Mouse (Mus musculus) layer of hippocampus, adult 11-12 months (tissue): ENCODE measurements around the gene Naa35.

Experiments used
- DNase-seq: peaks from one replicate; pipeline ENCODE4 v3.0.0; 2022; ENCODE audit warnings: low spot score

Naa35 gene

DNA sequence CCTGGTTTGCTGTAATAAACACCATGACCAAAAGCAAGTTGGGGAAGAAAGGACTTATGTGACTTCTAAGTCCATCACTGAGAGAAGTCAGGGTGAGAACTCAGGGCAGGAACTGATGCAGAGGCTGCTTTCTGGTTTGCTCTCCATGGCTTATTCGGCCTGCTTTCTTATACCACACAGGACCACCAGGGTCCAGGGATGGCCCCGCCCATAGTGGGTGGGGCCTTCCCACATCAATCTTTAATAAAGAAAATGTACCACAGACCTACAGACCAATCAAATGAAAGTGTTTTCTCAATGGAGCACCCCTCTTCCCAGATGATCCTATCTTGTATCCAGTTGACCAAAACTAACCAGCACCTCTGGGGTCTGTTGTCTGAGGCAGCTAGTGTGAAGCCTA is 86.5 kb downstream of the Naa35 start:
- DNase-seq: no peak

DNA sequence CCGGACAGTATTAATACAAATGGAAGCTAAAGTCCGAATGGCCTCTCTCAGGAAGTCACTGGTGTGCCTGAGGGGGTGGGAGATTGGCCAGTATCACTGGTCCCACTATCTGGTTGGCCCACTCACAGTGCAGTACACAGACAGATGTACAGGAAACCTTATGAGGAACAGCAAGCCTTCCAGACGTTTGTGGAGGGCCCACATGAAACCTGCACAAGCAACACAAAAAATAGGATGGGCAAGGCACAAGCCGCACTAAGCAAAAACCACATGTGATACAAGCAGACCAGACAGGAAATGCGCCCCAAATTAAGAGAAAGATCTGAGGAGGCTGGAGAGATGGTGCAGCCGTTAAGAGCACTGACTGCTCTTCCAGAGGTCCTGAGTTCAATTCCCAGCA is 87.2 kb downstream of the Naa35 start:
- DNase-seq: peak; percentile 46

DNA sequence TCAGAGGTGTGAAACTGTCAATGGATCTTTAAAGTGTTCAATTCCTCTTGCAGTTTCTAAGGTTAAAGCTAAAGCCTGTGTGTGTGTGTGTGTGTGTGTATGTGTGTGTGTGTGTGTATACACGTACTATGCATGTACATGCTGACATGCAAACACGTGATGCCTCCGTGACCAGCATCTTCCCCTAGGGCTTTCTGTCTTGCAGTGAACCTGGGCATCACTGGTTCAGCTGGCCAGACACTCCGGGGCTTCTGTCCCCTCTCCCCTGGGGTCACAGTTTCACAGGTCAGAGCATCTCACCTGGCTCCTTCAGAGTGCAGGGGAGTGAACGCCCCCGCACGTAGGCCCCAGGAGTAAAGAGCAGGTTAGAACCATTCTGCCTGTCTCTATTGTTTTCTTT is 88.5 kb downstream of the Naa35 start:
- no peak for DNase-seq

DNA sequence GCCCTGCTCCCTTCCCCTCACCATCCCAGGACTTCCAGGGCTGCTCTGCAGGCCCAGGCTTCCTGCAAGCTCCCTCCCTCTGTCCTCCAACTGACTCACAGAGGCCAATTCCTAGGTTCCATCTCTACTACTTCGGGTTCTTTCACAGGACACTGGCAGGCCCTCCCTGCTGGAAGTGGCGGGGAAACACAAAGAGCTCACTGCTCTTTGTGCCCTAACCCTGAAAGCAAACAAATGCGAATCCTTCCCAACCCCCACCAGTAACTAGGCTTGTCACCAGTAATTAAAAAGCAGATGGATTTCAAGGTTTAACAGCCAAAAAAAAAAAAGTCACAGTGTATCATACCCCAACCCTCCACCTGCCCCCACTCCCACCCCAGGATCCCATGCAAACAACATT is 89.2 kb downstream of the Naa35 start:
- no peak for DNase-seq

DNA sequence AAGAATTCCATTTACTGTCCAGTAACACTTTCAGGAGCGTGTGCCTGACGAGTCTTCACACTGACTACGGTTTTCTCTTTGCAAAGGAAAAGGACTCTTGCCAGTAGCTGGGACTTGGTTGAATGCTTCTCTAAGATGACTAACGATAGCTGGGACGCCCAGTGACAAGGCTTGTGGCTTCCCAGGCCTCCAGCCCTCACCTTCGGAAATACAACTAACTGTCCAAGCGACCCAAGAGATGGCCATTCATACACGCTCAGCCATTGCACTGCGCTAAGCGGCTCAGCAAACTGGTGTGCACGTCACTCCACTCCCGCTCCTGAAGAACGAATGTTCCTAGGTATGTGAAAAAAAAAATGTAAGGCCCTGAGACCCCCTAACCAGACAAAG is 89.7 kb downstream of the Naa35 start:
- DNase-seq: no peak

DNA sequence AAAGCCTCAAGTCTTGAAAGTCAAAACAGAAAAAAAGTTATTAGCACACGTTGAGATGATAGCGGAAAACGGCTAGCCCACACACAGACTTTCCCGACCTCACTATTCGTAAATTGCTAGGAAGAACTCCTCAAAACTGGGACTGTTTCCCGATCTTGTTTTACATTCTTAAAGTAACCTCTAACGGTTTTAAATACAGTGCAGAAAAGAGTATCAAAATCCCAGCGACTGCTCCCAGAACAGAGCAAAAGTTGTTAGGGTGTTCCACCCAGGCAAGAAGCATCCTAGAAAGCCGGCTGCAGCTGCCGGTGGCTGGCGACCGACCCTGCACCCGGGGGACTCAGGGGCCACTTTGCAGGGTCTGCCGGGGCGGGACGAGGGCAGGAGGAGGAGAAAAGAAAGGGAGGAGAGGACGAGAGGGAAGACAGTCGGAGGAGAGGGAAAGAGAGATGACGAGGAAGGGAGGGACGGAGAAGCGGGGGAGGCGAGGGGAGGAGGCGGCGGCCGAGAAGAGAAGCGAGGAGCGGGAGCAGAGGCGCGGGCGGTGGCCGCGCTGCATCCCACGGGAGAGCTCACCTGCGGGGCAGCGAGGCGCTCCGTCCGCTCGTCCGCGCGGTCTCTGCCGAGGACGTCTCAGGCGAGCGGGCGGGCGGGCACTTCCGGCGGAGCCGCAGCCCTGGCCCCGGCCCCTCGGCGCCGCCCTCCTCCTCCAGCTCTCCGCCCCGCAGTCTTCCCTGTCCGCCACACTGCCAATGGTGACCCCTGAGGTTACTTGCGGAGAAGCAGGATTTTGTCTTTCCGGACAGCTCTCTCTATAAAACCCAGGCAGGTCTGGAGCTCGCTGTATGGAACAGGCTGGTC is 90.3 kb downstream of the Naa35 start, which contains the start of gene Golm1:
Gene Golm1, minus strand, starts transcription at position 661 of the 861 bp plus-strand sequence.
- peak; percentile 50 for DNase-seq

DNA sequence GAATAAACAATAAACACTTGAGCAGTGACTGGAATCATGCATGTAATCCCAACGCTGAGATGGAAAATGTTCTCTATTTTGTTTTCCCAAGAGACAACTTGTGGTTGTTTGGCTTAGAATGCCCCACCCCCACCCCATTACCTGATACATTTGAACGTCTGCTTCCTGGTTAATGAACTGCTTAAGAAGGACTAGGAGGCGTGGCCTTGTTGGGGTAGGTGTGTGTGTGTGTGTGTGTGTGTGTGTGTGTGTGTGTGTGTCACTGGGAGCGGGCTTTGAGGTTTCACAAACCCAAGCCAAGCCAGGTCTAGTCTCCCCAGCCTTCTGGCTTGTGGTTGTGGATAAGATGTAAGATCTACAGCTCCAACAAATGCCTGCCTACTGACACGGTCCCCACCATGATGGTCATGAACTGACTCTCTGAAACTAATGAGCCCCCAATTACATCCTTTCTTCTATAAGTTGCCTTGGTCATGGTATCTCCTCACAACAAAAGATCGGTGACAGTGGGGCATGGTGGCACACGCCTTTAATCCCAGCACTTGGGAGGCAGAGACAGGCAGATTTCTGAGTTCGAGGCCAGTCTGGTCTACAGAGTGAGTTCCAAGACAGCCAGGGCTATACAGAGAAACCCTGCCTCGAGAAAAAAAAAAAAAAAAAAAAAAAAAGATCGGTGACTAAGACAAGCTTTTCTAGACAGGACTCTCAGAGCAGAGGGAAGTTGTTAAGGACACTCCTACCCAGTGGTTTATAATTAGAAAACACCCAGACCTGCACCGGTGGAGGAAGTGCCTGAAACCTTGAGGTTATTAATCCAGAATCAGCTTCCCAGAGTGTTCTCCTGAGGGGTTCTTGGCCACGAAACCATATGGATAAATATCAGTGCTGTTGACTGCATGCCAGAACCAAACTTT is 91.5 kb downstream of the Naa35 start:
- DNase-seq: no peak

DNA sequence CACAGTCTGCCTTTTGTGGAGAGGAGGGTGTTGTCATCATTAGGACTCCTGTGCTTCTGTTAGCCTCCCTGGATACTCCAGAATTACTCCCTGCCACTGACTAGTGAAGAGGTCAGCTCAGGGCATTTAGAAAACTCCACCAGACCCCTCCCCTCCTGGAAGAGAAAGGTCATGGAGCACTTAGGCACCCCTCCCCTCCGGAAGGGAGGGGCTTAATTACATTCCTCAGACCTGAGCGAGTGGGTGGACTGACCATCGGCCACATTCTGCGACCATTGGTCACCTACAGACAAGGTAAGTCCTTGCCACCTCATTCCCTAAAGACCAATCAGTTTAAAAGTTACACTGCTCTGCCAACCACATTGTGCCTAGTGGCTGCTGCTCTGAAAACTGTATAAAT is 94.2 kb downstream of the Naa35 start:
- no peak for DNase-seq

DNA sequence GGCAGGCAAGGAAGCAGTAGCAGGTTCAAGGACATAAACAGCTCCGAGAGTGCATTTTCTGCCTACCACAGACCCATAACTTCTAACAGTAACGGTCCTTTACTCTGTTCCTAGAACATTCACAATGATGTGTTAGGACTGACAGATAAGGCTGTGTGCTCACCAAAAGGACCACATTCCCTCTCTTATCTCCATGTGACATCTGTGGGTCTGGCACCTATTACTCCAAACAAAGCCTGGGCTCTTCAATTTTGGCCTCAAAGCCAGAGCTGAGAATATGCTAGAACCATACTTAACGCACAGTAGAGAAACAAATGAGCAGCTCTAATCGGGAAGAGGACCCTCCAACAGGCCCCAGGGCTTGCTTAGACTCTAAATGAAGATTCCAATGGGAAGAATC is 94.8 kb downstream of the Naa35 start:
- DNase-seq: no peak

DNA sequence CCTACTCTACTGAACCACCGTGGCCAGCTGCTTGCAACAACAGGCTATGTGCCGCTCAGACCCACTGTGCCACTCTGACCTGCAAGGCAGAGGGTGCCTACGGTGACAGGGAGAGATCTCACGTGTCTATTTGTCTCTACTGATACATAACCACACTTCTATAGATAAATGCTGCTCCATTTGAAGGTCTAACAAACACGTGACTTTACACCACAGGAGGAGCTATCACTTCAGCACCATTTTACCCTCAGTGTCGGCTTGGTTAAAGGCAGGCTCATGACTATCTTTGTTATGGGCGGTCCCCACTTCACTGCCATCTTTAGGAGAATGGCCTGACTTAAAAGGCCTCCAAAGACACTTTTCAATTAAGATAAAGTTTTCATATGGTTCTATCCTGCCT is 97.6 kb downstream of the Naa35 start:
- no peak for DNase-seq

DNA sequence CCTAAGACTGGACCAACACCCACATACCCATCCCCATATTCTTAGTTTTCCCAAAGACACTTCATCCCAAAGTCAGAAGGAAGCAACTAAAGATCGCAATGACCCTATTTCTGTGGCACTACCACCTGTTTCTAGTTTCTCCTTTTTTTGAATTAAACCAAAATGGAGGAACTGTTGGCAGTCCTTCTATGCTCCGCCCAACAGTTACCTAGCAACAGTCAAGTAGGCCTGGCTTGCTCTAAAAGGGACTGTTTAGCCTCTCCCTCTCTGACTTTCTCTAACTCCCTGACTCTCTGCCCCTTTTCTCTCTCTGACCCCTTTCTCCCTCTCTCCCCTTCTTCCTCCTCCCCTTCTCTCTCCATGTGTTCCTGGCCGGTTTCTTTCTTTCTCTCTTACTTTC is 100.2 kb downstream of the Naa35 start:
- no peak for DNase-seq
